Comparison of ENCODE assay signal across 13 mouse cellular contexts in the genomic region with DNA sequence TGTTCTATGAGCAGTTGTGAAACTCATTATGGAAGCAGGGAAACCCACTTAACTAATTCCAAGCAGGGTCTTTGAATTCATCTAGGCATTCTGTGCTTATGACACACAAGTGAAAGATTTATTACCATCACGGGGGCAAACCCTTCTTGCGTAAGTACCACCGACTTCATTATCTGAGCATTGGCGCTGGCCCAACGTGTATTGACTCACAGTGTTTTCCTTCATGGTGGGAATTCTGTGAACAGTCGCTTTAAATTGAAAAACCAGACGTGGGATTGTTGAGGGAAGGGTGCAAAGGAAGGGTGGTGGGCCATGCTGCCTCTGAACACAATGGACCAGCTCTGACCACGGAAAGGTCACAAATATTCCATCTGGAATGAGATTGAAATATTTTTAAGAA. TPM values are rescaled to one million over a fixed set of nuclear protein-coding genes. Genes with fewer than 3 reads are reported as not detected.
A peak's percentile ranks its signal among the peaks of the same experiment; 100 is the strongest.
DNase-seq lines count a peak whose midpoint lies in the region; ATAC-seq lines count a peak whose summit lies in the region.
"Had no signal": no experiment of that assay in that cellular context is flagged by ENCODE, and none has a peak within 500 bp of the region (broad histone marks: within the 10 kb centered on the region; RNA-seq: fewer than 3 reads in every experiment).

No protein-coding gene starts in this region.

- H3K27me3 ChIP-seq in neural tube, embryonic 11.5 days (ENCODE audit: control insufficient read depth, insufficient read depth, low read length): no peaks in the 10 kb centered on the region
- H3K27me3 ChIP-seq in neural tube, embryonic 13.5 days: no peaks in the 10 kb centered on the region
- H3K27me3 ChIP-seq: forebrain, embryonic 12.5 days had no signal

- peak; percentile 5 for DNase-seq in gastrocnemius, adult 18-20 months (ENCODE audit: low spot score)
- DNase-seq in gastrocnemius, postnatal 36 days: no peak
- DNase-seq in neural tube, embryonic 11.5 days (ENCODE audit: low spot score): peak; percentile 32
- no peak for DNase-seq in neural tube, embryonic 10.5 days (ENCODE audit: extremely low spot score, low spot score)
- DNase-seq in gastrocnemius, postnatal 25 days: peak; percentile 18
- no peak for DNase-seq in kidney, adult 11 months
- no peak for DNase-seq in thymus, postnatal 25 days
- DNase-seq: kidney, adult 18-20 months had no signal

- intact Hi-C loops in gastrocnemius, postnatal 36 days (cut with DNase I): no loop called here

- WGBS in neural tube, embryonic 11.5 days: 16% methylated on average over 8 of the region's 8 CpGs
- 7% methylated on average over 8 of the region's 8 CpGs for WGBS in neural tube, embryonic 13.5 days

- no peak overlapping the region for H3K27ac ChIP-seq in neural tube, embryonic 11.5 days (ENCODE audit: low read depth, low read length)
- peak overlapping the region; percentile 11; the same call in 1 of the 2 replicates for H3K27ac ChIP-seq in neural tube, embryonic 13.5 days (replicated peaks)
- H3K27ac ChIP-seq: forebrain, embryonic 12.5 days; heart, embryonic 15.5 days had no signal

- no peak overlapping the region for H3K9ac ChIP-seq in neural tube, embryonic 11.5 days (ENCODE audit: low read length)
- H3K9ac ChIP-seq in neural tube, embryonic 13.5 days: no peak overlapping the region
- H3K9ac ChIP-seq: forebrain, embryonic 12.5 days; heart, embryonic 15.5 days had no signal

- no peak overlapping the region for H3K4me2 ChIP-seq in neural tube, embryonic 11.5 days (ENCODE audit: low read depth)
- peak overlapping the region; percentile 18; the same call in 1 of the 2 replicates for H3K4me2 ChIP-seq in neural tube, embryonic 13.5 days
- H3K4me2 ChIP-seq: forebrain, embryonic 12.5 days; heart, embryonic 15.5 days had no signal

- H3K4me3 ChIP-seq in neural tube, embryonic 11.5 days (ENCODE audit: low read depth, low read length): no peak overlapping the region
- no peak overlapping the region for H3K4me3 ChIP-seq in neural tube, embryonic 13.5 days
- H3K4me3 ChIP-seq: forebrain, embryonic 12.5 days; heart, embryonic 15.5 days had no signal

- no peak for ATAC-seq in neural tube, embryonic 11.5 days (ENCODE audit: insufficient read depth, low FRiP score, low TSS enrichment)
- ATAC-seq in neural tube, embryonic 13.5 days (ENCODE audit: low read depth): peak; percentile 53; the same call in 1 of the 2 replicates

- peaks cover 12% of the 10 kb centered on the region for H3K4me1 ChIP-seq in neural tube, embryonic 11.5 days (ENCODE audit: control insufficient read depth, insufficient read depth, low read length)
- H3K4me1 ChIP-seq in neural tube, embryonic 13.5 days (replicated peaks): peaks cover 32% of the 10 kb centered on the region
- H3K4me1 ChIP-seq: forebrain, embryonic 12.5 days; heart, embryonic 15.5 days had no signal

- H3K36me3 ChIP-seq in neural tube, embryonic 11.5 days (ENCODE audit: control insufficient read depth, insufficient read depth, low read length): no peaks in the 10 kb centered on the region
- H3K36me3 ChIP-seq in neural tube, embryonic 13.5 days: no peaks in the 10 kb centered on the region
- H3K36me3 ChIP-seq: forebrain, embryonic 12.5 days; heart, embryonic 15.5 days had no signal

- H3K9me3 ChIP-seq in neural tube, embryonic 11.5 days (ENCODE audit: control insufficient read depth, low read length): no peaks in the 10 kb centered on the region
- no peaks in the 10 kb centered on the region for H3K9me3 ChIP-seq in neural tube, embryonic 13.5 days
- H3K9me3 ChIP-seq: forebrain, embryonic 12.5 days; heart, embryonic 15.5 days had no signal

RNA-seq across cellular contexts. Expression of a gene that starts 55.9 kb away (rescaled TPM):
- under 1 TPM in 1 of 2 experiments, not detected in 1; 0.19 TPM for total RNA-seq in gastrocnemius, adult 18-20 months (2021)
- total RNA-seq in gastrocnemius, postnatal 36 days (2021): under 1 TPM; 0.13 to 0.15 TPM
- 8.0 and 9.3 TPM in 2 replicates for polyA plus RNA-seq in neural tube, embryonic 11.5 days (2014; fragmentation: Nextera tagmentation; extraction: Ambion mirVana)
- total RNA-seq in gastrocnemius, postnatal 25 days (2021): under 1 TPM in 1 of 2 experiments, not detected in 1; 0.21 TPM
- 2.0 and 3.0 TPM in 2 replicates for polyA plus RNA-seq in neural tube, embryonic 13.5 days (2015; fragmentation: Nextera tagmentation; extraction: Ambion mirVana)
- total RNA-seq: megakaryocyte, adult 5-6 weeks; neutrophil, adult 5-6 weeks had no signal

Comparison
In these comparisons a context has a peak if more than half of its experiments do, and no peak if none do; other contexts are left out.
1. DNase-seq: peak in gastrocnemius, adult 18-20 months (single experiment), neural tube, embryonic 11.5 days (single experiment) and gastrocnemius, postnatal 25 days (single experiment); none in gastrocnemius, postnatal 36 days (0 of 2), neural tube, embryonic 10.5 days (single experiment), kidney, adult 11 months (single experiment) and thymus, postnatal 25 days (single experiment).